Mouse (Mus musculus) lung, postnatal 10 days (tissue): ENCODE measurements around the gene Nr1d2.
"Not testable (repeated sequence)": the region's sequence is repeated elsewhere in the genome, so short reads cannot be mapped to it uniquely, and the experiment has no call there.

Experiments
- DNase-seq: peaks from one replicate; pipeline ENCODE4 v3.0.0; 2021

Nr1d2 gene

GRCm38 (mm10) chr14:18231866-18232265, 7.1 kb downstream of the Nr1d2 start:
- not testable (repeated sequence) for DNase-seq

- not testable (repeated sequence) for DNase-seq
These were observed 9.2 kb downstream of the Nr1d2 start for GRCm38 (mm10) chr14:18229751-18230150.

DNA sequence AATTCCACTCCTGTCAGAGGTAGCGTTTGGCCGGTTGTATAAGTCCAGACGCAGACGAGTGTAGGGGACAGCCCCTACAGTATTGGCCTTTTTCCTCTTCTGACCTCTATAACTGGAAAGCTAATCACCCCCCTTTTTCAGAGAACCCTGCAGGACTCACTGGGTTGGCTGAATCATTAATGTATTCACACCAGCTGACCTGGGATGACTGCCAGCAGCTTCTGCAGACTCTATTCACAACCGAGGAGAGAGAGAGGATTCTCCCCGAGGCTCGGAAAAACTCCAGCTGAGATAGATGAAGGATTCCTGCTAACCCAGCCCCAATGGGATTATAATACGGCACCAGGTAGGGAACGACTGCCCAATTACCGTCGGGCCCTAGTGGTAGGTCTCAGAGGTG, 12.7 kb downstream of the Nr1d2 start:
- not testable (repeated sequence) for DNase-seq

DNA sequence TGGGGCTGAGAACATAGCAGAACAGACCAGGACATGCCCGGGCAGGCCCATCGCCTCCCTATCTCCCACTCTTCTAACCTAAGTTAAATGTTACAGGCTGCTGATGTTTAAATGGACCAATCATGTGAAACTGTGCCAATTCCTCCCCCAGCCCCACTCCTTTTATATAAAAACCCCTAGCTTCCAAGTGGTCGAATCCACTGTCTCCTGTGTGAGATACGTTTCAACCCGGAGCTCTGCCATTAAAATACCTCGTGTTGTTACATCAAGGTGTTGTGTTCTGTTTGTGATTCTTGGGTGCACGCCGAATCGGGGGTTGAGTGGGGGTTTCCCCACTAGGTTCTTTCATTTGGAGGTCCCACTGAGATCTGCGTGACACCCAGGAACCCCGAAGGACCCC, 13.5 kb downstream of the Nr1d2 start:
- not testable (repeated sequence) for DNase-seq

DNA sequence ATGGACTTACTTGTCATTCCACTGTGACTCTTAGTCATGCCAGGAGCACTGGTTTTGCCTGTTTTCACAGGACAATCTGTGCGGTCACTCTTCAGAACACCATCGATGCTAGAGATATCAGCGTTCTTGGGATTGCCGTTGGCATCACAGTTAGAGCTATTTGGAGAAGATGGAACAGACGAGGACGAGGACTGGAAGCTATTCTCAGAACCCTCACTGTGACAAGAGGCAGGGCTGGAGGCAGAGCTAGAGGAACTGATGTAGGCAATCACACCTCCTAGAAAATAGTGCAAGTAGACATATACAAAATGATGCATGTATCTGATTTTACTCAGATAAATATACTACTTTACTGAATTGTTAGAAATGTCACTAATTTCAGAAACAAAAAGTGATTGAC, 16.9 kb downstream of the Nr1d2 start:
- no peak for DNase-seq

- DNase-seq = no peak
These were observed 21.8 kb downstream of the Nr1d2 start for GRCm38 (mm10) chr14:18217158-18217557.

GRCm38 (mm10) chr14:18216428-18216827, 22.5 kb downstream of the Nr1d2 start:
- no peak for DNase-seq

GRCm38 (mm10) chr14:18210795-18211194, 28.1 kb downstream of the Nr1d2 start:
- peak; percentile 28 for DNase-seq

DNA sequence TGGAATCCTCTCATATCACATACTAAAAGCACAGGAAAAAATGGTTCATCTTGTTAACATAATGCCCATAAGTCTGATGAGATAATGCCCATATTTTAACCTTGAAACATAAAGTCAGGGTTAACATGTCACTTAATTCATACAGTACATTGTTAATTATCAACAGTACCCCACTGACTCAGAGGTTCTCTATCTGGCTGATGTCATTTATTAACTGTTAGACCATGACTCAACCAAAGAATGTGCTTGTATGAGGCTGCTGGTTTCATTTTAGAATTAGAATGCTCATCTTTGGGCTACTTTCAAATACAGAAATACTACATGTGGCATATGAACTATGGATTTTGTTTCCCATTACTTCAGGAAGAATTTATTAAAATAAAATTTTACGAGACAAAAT, 34.6 kb downstream of the Nr1d2 start:
- not testable (repeated sequence) for DNase-seq

DNA sequence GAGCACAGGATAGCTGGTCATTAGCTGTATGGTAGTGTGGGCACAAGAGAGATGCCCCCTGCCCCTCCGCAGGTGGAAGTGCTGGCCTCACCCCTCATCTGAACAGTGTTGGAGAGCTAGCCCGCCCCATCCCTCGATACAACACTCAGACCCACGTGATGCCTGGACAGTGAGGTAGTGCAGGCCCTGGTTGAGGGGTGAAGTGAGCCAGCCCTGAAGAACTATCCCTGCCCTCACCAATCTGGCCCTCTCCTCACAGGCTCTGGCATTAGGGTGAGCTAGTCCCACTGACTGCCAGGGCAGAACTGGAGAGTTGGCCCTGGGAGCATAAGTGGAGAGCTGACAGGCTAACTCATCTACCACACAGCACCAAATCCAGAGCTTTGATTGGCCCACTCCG, 37.5 kb downstream of the Nr1d2 start:
- DNase-seq = no peak

DNA sequence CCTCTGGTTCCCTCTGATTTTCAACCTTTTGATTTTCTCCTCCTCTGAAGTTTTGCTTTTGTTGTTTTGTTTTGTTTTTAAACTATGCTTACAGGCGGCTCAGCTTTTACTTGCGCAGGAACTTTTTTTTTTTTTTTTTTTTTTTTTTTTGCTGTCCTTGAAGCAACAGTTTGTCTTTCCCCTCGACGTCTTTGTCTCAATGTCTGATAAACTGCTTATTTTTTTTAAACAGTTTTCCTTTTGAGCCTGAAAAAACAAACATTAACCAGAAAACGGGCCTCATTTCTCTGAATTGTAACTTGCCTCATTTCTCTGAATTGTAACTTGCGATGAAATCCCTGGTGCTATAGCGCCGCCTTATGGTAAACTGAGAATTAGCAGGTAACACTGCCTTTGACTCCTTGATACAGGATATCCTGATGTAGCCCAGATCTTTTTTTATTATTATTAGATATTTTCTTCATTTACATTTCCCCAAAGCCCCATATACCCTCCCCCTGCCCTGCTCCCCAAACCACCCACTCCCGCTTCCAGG, 52.0 kb downstream of the Nr1d2 start:
- peak; percentile 50 for DNase-seq

- not testable (repeated sequence) for DNase-seq
These were observed 61.4 kb downstream of the Nr1d2 start for GRCm38 (mm10) chr14:18177531-18177930.

- DNase-seq = no peak
These were observed 71.3 kb downstream of the Nr1d2 start for GRCm38 (mm10) chr14:18167597-18167996.

- DNase-seq = peak; percentile 24
These were observed 71.9 kb downstream of the Nr1d2 start for GRCm38 (mm10) chr14:18167041-18167440.
